Mouse (Mus musculus): ENCODE data around the gene Ap1ar. TPM values are rescaled to one million over a fixed set of nuclear protein-coding genes. Genes with fewer than 3 reads are reported as not detected.

The Ap1ar gene
- total RNA-seq, 1 experiment from 2014 or later: 70.9 TPM

DNA sequence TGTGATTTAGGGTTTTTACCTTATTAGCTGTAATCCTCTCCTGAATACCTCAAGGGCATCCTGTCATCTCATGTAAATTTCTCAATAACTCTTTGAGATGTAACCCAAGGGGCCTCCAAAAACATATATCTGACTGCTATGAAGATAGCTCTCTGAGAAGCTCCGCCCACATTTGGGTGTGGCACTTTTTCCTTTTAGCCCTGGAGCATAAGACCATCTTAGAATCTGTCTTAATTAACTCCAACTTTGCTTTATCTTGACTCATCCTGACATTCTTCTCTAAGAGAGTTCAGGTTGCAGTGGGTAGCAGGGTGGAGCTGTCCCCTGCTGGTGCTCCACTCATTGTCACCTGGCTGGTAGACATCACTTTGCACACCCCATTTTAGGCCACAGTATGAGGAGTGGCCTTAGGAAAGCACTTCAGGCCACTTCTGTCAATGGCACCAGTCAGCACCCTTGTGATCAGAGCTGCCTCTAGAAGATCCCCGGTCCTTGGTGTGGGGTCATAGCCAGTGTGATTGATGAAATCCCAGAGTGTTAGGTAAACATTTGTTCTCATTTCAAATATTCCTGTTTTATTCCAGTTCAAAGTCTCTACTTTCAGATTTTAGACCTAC is 6.1 kb upstream of the Ap1ar start:
- ATAC-seq (replicated peaks; ENCODE audit: low read depth, poor library complexity, severe bottlenecking): no peak

DNA sequence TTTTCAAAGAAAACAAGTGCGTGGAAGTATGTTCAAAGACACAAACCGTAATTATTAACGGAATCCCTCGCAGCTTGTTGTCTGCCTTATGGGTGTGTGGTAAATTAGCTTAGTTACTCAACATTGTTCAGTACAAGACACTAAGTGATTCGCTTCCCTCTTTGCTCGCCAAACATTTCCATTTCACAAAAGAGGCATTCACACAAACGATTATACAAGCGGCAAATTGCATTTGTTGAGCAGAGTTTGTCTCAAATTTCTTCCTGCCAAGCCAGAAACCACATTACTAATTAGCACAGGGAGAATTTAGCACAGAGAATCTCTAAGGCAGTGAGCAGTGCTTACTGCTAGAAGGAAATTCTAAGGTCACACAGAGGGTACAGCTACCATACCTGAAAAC is 4.6 kb upstream of the Ap1ar start:
- ATAC-seq (replicated peaks; ENCODE audit: low read depth, poor library complexity, severe bottlenecking): no peak

DNA sequence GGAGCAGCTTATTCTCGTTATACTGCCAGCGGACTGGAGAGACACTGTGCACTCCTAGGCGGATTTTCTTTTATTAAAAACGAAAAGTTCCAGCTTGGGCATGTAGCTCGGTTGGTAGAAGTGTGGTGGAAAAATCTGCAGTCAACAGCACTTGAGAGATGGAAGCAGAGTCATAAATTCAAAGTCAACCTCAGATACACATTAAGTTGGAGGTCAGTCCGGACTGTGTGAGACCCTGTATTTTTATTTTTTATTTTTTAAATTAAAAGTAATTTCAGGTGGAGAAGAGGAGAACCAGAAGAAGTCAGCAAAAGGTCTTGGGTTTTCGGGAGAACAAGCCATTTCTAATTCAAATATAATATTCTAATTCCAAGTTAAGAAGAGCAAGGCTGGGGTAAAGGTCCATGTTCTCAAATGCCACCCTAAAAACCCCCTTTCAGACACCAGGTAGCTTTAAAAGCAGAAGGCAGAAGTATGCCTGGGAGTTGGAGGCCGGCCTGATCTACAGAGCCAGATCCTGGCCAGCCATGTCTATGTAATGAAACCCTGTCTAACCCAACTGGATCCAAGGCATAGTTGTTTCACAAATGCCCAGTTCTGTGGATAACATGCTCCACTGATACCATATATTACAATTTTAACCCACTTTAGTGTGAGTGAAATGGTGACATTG is 785 bp upstream of the Ap1ar start:
- ATAC-seq (replicated peaks; ENCODE audit: low read depth, poor library complexity, severe bottlenecking): peak; percentile 2

DNA sequence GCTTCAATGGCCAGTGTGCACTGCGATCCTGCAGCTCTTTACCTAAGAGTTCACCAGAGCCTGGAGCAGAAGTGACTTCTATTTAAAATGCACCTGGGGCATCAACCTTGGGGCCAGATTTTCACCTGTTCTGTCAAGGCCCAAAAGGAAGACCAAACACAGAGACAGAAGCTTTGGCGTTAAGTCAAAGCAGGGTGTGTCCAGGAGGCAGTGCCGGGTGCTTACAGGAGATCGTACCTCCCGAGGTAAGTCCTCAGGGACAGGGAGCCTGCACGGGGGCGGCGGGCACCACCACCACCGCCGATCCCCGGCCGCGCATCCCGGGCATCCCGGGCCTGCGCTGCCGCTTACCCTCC is 547 bp downstream of the Ap1ar start:
- no peak for ATAC-seq (replicated peaks; ENCODE audit: low read depth, poor library complexity, severe bottlenecking)

DNA sequence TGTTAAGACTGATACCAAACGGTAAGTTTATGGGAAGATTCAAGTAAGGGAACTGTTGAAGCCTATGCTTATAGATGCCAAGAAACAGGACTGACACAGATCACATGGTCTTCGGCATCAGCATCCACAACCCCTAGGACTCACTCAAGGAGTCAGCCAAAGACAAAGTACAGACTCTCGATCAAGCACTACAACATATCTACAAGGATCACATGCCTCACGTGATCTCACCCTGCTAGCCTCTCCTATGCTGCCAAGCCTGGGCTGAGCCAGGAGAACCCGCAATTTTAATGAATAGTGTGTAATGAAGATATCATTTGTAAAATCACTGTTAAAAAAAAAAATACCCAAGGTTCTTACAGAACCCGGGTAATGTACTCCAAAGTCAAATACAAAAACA is 1.7 kb downstream of the Ap1ar start:
- no peak for ATAC-seq (replicated peaks; ENCODE audit: low read depth, poor library complexity, severe bottlenecking)

DNA sequence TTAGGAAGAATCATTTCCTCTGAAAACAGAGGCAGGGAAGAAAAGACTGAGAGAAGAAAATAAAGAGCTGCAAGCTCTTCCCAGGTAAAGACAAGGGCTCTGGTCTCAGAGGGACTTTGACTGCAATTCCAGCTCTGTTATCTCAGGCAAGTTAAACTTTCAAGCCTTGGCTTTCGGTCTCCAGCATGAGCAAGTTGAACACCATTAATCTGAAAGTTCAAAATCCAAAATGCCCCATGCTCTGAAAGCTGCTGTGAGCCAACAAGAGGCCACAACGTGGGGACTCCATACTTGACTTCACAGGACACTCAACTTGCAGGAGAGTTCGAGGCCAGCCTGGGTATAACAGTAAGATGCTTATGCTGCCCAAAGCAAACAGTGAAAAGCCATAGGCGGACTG is 3.3 kb downstream of the Ap1ar start:
- no peak for ATAC-seq (replicated peaks; ENCODE audit: low read depth, poor library complexity, severe bottlenecking)

DNA sequence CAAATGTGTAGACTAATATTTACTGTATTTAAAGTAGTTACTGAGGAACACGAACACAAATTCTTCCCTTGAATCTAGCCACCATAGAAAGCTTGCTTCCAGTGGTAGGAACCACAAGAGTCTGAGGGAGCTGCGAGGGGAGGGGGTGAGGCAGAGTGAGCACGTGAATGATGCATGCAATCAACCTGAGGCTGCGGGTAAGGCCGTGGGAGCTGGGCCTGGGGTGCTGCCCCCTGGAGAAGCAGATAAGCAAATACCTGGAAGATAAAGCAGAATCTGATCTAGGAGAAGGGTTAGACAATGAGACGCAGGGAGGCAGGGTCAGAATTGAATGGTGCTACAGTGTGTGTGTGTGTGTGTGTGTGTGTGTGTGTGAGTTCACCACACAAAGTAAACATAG is 6.2 kb downstream of the Ap1ar start:
- ATAC-seq (replicated peaks; ENCODE audit: low read depth, poor library complexity, severe bottlenecking): peak; percentile 60

DNA sequence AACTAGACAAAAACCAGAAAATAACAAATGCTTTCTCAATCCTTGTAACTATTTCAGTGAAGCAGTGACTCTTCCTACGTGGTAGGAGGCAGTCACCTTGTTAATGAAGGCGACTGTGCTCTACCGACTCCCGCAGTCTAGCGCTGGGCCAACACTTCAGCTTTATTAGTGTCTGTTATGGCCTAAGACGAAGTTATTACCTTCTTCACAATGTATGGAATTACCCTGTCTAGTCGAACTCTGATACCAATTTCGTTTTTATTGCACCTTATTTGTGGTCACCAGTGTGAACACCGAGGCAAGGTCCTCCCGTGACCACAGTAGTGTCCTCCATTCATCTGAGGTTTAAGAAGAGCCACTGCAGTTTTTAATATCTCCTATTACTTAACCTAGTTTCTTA is 7.1 kb downstream of the Ap1ar start:
- no peak for ATAC-seq (replicated peaks; ENCODE audit: low read depth, poor library complexity, severe bottlenecking)

DNA sequence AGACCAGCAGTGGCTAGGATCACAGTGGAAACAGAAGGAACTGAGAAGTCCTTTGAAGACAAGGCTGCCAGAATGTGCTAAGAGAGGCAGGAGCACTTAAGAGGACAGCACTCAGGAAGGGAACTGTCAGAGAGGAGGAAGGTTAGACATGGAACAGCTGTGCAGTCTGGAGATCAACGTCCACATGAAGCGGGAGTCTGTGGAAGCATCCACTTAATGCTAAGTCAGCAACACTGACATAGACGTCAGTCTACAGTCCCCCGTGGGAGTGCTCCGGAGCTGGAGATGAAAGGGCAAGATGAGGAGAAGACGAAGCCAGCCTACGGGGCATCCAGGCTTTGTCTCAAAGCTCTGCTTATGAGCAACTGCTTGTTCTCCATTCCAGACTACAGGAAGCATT is 10.2 kb downstream of the Ap1ar start:
- ATAC-seq (replicated peaks; ENCODE audit: low read depth, poor library complexity, severe bottlenecking): no peak

DNA sequence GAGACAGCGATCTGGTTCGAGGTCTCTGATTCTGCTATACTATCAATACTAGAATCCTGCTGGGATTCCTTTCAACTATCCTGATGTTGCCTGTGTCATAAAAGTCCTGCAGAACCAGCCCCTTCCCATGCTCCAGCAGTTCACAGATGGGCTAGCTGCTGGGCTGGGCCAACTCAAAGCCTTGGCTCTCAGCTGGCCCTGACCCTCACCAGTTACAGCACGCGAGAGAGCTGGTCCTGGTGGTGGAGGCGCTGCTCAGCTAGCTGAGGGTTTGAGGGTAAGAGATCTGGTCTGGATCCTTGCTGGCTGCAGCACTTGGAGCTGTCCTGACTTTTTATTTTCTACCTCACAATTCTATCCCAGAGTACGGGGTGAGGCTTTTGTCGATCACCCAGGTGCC is 10.8 kb downstream of the Ap1ar start:
- ATAC-seq (replicated peaks; ENCODE audit: low read depth, poor library complexity, severe bottlenecking): no peak

DNA sequence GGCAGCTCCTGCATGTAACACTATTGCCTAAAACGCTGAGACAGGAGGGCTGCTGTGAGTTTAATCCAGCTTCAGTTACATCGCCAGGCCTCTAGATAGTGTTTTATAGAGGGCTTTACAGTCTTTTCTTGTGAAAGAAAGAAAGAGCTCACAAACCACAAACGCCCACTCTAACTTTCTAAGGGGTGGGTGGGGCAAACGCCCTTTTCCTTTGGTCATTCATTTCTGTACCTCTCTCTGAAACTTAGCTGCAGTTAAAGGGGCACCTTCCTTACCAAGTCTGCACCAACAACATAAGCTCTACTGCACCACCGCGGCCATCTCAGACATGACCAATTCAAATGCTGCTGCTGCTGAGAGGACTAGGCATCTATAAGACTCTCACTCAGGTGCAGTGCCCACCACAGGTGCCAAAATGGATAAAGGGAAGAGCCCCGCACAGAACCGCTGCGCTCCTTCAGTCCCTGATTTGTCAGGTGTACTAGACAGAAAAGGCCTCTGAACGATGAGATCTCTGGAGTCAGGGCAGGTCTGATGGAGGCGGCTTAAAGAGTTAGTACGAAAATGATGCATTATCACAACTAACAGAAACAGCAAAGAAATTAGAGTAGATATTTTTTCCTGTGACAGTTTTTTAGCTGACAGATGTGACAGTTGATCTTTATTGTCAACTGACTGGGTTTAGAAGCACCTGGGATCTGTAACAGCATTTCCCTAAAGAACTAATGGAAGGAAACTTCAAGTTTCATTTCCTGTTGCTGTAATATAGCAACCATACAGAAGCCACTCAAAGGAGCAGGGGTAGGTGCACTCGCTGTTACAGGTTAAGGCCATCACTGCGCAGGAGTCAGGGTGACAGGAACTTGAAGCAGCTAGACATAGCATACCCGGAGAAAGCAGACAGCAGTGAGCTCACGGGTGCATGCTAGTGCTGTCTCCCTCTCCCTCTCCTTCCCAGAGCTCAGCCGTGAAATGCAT is 13.1 kb downstream of the Ap1ar start:
- peak; percentile 49 for ATAC-seq (replicated peaks; ENCODE audit: low read depth, poor library complexity, severe bottlenecking)

DNA sequence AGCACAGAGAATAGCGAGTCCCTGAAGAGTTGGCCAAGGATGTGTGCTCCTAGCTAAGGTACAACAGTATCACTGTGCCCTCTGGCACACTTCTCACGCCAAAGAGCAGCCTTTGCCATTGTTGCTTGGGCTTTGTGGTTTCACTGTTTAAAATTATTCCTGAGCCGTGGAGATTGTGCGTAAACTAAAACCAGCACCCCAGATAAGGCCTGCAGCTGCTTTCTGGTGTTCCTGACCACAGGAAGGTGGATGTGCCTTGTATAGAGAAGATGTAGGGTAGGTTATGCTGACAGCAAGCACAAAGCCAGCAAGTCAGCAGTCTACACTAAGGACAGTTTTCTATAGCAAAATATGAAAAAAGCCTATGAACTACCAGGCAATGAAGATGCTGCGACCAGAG is 16.1 kb downstream of the Ap1ar start:
- ATAC-seq (replicated peaks; ENCODE audit: low read depth, poor library complexity, severe bottlenecking): peak; percentile 59

DNA sequence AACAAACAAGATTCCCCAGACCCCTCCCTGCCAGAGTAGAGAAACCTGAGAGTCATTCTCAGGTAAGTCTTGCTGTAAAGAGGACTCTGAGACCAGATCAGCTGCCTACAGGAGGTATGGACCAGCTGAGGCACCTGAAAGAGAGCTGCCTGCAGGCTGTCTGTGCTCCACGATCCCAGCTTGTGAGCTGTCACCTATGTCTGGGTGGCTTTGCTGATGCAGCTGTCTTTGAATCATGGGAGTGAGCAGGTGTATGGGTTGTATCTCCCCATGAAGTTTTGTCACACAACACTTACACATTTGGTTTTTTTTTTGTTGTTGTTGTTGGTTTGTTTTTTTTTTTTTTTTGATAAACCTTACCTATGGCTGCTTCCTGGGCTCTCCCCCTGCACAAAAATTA is 16.9 kb downstream of the Ap1ar start:
- no peak for ATAC-seq (replicated peaks; ENCODE audit: low read depth, poor library complexity, severe bottlenecking)

DNA sequence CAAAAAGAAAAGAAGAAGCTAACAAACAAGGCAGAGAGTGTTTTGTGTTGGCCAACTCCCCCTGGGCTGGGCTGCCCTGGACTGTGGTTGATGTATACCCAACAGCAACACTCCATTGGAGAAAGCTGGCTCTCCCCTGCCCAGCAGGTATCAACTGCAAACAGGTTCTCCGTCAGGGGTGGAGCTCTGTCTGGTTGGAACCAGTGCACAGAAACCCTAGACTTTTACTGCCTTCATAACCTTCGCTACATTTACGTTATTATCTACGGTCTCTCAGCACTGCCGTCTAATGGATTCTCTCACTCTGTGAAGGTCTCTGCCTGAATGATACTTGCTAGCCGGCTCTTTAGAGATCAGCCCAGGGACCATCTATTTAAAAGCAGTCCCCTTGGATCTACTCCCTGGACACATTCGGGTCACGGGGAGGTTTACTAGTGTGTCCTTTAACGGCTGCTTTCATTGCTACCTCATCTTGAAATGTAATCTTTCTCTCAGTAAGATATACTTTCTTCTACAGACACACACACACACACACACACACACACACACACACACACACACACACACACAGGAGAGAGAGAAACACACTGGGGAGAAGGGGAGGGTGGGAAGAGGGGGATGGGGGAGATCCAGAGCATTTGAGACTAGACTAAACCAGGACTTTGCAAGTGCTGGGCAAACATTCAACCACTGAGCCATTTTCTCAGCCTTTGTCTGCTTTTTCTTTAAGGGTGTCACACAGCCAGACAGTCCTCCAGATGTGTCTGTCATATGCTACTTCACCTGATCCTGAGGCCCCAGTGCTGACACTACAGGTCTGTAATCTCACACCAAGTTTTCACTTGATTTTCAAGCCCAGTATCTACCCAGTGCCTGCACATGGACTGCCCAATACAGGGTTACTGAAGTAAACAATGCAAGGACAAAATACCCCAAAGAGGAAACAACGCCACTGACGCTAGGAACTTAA is 18.3 kb downstream of the Ap1ar start:
- no peak for ATAC-seq (replicated peaks; ENCODE audit: low read depth, poor library complexity, severe bottlenecking)

DNA sequence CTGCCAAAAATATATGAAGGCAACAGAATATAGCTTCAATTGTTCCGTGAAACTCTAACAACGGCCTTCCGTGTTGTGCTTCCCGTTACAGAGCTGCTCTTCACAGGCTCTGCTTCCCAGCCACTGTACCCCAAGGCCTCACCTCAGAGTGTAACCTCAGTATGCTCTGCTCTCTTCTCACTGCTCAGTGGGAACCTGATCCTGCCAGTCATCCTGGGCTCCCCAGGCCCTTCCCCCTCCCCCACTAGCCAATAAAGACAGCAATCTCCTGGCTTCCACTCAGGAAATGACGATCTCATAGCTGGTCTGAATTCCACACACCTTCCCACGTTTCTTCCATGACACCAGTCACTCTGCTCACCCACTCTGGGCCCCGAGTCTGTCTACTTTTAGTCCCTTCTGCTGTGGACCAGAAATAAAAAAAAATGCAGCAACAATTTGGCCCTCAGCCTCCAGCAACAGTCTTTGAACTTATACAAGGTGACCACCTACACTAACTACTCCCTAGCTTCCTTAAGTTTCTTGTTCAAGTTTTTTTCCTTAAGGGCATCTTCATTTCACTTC is 20.1 kb downstream of the Ap1ar start:
- ATAC-seq (replicated peaks; ENCODE audit: low read depth, poor library complexity, severe bottlenecking): no peak

DNA sequence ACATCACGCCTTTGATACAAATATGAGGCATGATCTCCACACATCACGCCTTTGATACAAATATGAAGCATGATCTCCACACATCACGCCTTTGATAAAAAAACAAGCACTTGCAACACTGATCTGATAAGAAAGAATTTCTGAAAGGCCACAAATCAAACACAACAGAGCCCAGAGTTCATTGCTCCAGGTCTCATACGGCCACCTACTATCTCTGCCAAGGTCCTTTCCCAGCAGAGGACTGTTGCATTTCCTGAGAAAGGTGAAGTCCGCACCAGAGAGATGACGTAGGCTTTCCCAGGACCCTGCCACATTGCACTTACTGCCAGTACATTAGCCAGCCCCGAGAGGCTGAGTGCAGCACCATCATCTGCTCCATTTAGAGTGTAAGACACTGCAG is 28.2 kb downstream of the Ap1ar start:
- no peak for ATAC-seq (replicated peaks; ENCODE audit: low read depth, poor library complexity, severe bottlenecking)

DNA sequence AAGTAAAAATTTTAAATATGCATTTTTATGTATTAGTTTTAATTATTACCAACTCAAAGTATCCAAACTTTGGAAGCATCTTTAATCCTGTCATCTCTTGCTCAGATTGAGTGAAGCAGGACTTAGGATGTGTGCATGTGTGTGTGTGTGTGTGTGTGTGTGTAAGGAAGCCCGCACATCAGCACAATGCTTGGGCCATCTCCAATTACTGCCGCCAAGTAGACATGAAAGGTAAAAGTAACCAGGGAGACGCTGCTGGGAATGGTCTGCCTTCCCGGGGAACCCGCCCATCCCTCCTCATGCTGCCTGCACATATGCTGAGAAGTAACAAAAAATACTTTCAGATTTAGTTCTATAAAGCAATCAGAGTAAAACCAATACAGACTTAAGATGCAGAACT is 29.5 kb downstream of the Ap1ar start:
- ATAC-seq (replicated peaks; ENCODE audit: low read depth, poor library complexity, severe bottlenecking): no peak

DNA sequence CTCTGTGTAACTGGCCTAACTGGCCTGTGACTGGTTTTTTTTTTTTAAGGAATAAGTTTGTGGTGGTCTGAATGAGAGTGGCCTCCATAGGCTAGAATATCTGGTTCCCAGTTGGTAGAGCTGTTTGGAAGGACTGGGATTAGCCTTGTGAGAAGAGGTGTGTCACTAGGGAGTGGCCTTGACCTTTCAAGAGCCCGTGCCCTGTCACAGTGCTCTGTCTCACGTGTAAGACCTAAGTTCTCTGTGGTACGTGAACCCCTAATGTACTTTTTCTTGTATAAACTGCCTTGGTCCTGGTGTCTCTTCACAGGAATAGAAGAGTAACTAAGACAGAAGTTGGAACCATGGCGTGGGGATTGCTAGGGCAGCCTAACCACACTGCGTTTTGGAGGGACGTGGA is 31.3 kb downstream of the Ap1ar start:
- ATAC-seq (replicated peaks; ENCODE audit: low read depth, poor library complexity, severe bottlenecking): no peak

DNA sequence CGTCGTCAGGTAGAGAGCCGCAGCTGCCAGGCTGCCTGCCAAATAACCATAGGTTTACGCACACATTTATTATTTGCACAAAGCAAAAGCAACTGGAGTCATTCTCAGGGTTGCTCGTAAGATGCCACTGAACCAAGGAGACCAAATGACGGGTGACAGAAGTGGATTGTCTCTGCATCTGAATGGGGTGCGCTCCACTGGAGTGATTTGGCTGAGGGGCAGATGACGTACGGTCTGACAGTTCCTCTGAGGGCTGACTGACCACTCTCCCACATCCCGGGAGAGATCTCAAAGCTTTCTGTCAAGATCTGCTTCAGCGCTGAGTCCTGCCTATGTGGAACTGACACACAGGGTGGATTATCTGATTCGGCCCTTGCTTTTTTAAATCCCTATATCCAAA is 32.3 kb downstream of the Ap1ar start:
- ATAC-seq (replicated peaks; ENCODE audit: low read depth, poor library complexity, severe bottlenecking): no peak

DNA sequence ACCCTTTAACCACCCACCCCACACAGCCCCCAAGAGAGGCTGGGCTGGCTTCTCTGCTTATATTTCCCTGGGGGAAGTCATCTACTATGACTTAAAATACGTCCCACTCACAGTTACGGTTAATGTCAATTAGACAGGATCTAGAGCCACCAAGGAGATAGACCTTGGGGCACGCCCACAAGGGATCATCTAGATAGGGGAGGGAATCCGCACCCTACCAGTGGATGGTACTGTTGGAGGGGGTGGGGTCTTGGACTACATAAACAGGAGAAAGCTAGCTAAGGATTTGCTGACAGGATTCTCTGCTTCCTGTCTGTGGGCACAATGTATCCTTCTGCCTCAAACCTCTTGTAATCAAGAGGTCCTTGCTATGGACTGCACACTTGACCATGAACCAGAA is 32.9 kb downstream of the Ap1ar start:
- ATAC-seq (replicated peaks; ENCODE audit: low read depth, poor library complexity, severe bottlenecking): no peak; the same call in 1 of the 2 replicates
